Mouse (Mus musculus): ENCODE data around the gene 4930564D02Rik. TPM values are rescaled to one million over a fixed set of nuclear protein-coding genes. Genes with fewer than 3 reads are reported as not detected.

Gene 4930564D02Rik
- not detected for polyA plus RNA-seq (2012; fragmentation: generic; extraction: Trizol)

DNA sequence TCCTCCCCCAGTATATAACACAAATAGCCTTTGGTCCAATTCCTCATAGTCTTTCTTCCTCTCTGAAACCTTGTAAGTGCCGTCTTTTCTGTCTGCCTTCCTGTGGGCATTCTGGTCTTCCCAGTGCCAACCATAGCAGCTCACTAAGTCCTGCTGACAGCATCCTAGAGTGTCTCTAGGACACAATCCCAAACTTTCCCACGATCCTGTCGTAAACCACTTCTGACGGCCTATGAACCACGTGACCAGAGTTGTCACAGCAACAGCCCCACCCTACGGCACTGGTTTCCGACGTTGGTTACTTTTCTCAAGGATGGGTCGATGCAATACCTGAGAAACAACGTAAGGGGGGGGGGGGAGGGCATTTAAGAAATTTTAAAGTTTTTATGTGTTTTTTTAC, at the start of gene 4930564D02Rik:
Gene 4930564D02Rik, plus strand, starts transcription at position 301 of the 400 bp plus-strand sequence.

DNA sequence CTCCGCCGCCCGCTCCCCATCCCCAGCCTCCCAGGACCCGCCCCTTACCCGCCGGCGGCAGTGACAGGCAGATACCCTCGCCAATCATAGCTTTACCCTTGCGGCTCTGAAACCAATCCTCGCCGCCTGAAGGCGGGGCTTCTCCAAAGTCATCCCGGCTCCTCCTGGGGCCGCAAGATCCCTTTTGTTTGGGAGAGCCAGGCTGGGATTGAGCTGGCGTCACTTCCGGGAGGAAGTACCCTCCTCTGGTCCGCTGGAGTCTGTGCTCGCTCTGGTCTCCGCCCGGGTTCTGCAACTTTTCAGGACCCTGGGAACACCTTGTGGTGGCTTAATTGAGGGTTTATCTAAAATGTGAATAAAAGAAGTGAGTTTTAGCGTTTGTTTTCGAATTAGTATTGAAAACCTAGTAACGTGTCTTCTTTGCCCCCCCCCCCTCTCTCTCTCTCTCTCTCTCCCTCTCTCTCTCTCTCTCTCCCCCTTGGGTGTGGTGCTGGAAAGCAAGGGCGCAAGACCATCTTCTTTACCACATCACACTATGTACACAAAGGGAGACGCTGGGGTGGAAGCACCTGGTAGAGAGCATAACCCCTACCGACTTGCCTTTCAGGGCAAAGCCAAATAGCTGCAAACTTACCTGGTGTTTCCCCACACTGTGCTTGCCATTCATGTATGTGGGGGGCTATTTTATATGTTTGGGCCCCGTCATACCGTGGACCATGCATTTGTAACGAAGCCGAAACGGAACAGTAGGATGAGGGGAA, 13.5 kb upstream of the 4930564D02Rik start, which contains the start of gene Cttnbp2nl:
Gene Cttnbp2nl, minus strand, starts transcription at position 210 of the 761 bp plus-strand sequence.

Other genes with a start within 250 kb of the 4930564D02Rik start
- 10 to 100 TPM; 12.6 to 29.9 TPM for gene Mov10, start 248.3 kb upstream of the 4930564D02Rik start, polyA plus RNA-seq (2012; fragmentation: generic; extraction: Trizol)
- gene St7l, start 202.8 kb upstream of the 4930564D02Rik start, polyA plus RNA-seq (2012; fragmentation: generic; extraction: Trizol), result 1 to 10 TPM; 1.8 to 8.2 TPM
- 10 to 100 TPM in 1 of 2 experiments, 1 to 10 TPM in 1; 2.1 to 17.6 TPM for gene Capza1, start 202.3 kb upstream of the 4930564D02Rik start, polyA plus RNA-seq (2012; fragmentation: generic; extraction: Trizol)
- under 1 TPM; 0.01 to 0.26 TPM for gene Wnt2b, start 104.9 kb upstream of the 4930564D02Rik start, polyA plus RNA-seq (2012; fragmentation: generic; extraction: Trizol)
- 1 to 10 TPM in 1 of 2 experiments, under 1 TPM in 1; 0.69 to 6.4 TPM for gene Cttnbp2nl, start 13.7 kb upstream of the 4930564D02Rik start, polyA plus RNA-seq (2012; fragmentation: generic; extraction: Trizol)

All from C3H10T1/2 (cell line).